Mouse (Mus musculus): ENCODE results near the gene Rps15. TPM values are rescaled to one million over a fixed set of nuclear protein-coding genes. Genes with fewer than 3 reads are reported as not detected.
A peak's percentile ranks its signal among the peaks of the same experiment; 100 is the strongest.

Rps15 gene
- polyA plus RNA-seq, 1 experiment from 2014 or later: 845 TPM

DNA sequence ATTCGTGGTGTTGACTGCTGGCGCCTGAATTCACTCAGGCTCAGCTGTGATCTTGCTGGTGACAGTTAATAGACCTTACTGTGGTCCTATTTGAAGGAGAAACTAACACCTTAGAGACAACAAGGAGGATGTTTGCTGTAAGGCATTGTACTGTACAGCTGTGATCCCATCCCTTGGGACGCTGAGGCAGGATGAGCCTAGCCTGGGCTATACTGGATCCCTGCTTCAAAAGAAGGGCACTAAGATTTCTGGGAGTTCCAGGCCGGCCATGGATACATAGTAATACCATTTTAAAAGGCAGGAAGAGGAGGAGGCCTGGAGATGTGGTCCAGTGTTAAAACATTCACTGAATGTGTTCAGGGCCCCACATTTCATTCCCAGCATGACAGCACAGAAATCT lies 41.7 kb upstream of the Rps15 start:
- no peak overlapping the region for H3K27ac ChIP-seq (ENCODE audit: low read depth, low read length)
- ATAC-seq (ENCODE audit: low FRiP score): no peak
- no peak overlapping the region for H3K4me3 ChIP-seq (ENCODE audit: low read depth, low read length)
- no peaks in the 10 kb centered on the region for H3K27me3 ChIP-seq (ENCODE audit: control insufficient read depth, insufficient read depth, low read length)
- H3K4me1 ChIP-seq (ENCODE audit: control insufficient read depth, insufficient read depth, low read length): peaks cover 8% of the 10 kb centered on the region; the same call in 1 of the 2 replicates
- H3K9ac ChIP-seq (ENCODE audit: low read length): no peak overlapping the region
- no peak for DNase-seq (ENCODE audit: low spot score, missing footprints)
- peaks cover 5% of the 10 kb centered on the region for H3K36me3 ChIP-seq (ENCODE audit: control insufficient read depth, insufficient read depth, low read length)
- no peaks in the 10 kb centered on the region for H3K9me3 ChIP-seq (ENCODE audit: control insufficient read depth, low read length)
- peak overlapping the region; percentile 63 for H3K4me2 ChIP-seq
- WGBS: 92% methylated on average over 4 of the region's 4 CpGs

DNA sequence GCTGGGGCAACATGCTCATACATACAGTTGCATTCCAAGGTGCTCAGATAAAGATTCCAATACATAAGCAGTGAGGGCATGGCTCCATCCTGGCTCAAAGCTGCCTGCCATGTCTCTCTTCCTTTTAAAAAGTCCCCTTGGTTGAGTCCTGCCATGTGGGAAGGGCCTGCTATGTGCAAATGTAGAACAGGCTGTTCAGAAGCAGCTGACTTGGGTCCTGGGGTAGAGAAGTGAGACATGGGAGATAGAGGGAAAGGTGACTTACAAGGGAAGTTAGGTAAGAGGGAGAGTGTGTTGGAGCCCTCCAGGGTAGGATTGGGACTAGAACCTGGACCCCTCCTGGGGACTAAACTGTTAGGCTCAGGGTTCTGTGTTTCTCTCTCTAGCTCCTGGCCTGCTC lies 40.2 kb upstream of the Rps15 start:
- Histone ChIP-seq H3K27ac (ENCODE audit: low read depth, low read length) (no peak overlapping the region), H3K9ac (ENCODE audit: low read length) (no peak overlapping the region), H3K27me3 (ENCODE audit: control insufficient read depth, insufficient read depth, low read length) (no peaks in the 10 kb centered on the region), H3K9me3 (ENCODE audit: control insufficient read depth, low read length) (no peaks in the 10 kb centered on the region), H3K4me1 (ENCODE audit: control insufficient read depth, insufficient read depth, low read length) (peaks cover 11% of the 10 kb centered on the region), H3K36me3 (ENCODE audit: control insufficient read depth, insufficient read depth, low read length) (peaks cover 5% of the 10 kb centered on the region), H3K4me2 (no peak overlapping the region), H3K4me3 (ENCODE audit: low read depth, low read length) (no peak overlapping the region)
- no peak for DNase-seq (ENCODE audit: low spot score, missing footprints)
- ATAC-seq (ENCODE audit: low FRiP score): no peak

DNA sequence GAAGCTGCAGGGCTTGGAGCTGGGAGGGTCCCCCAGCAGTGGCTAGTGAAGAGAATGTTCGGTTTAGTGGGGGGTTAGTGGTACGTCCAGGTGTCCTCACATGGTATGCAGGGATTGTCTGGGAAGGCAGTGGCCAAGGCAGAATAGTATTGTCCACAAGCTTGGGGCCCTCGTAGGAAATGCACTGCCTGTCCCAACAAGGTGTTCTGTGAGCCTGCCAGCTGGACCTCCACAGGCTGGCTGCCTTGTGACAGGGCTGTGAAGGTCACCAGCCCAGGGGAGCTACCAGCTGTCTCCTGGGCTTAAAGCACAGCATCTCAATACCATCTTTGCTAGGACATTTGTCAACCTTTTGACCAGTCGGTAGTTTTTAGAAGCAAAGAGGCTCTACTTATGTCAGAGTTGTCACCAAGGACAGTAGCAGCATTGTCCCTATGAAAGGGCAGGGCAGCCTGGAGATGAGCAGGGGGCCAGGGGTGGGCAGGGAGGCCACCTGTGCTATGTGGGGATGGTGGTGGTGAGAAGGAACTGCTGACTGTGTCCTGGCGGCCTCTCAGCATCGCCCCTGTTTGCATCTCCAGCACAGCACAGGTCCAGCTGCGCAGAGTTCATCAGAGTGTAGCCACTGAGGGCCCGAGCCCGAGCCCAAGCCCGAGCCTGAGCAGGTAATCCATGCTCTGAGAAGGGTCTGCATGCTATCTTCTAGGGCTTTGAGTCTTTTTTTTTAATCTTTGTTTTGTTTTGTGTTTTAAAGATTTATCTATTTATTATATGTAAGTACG lies 39.6 kb upstream of the Rps15 start:
- Histone ChIP-seq H3K4me2 (no peak overlapping the region), H3K36me3 (ENCODE audit: control insufficient read depth, insufficient read depth, low read length) (peaks cover 7% of the 10 kb centered on the region), H3K27ac (ENCODE audit: low read depth, low read length) (no peak overlapping the region), H3K4me3 (ENCODE audit: low read depth, low read length) (no peak overlapping the region), H3K9ac (ENCODE audit: low read length) (no peak overlapping the region), H3K4me1 (ENCODE audit: control insufficient read depth, insufficient read depth, low read length) (peaks cover 11% of the 10 kb centered on the region), H3K27me3 (ENCODE audit: control insufficient read depth, insufficient read depth, low read length) (no peaks in the 10 kb centered on the region), H3K9me3 (ENCODE audit: control insufficient read depth, low read length) (no peaks in the 10 kb centered on the region)
- DNase-seq (ENCODE audit: low spot score, missing footprints): no peak
- no peak for ATAC-seq (ENCODE audit: low FRiP score)
- WGBS: 91% methylated on average over 11 of the region's 11 CpGs

DNA sequence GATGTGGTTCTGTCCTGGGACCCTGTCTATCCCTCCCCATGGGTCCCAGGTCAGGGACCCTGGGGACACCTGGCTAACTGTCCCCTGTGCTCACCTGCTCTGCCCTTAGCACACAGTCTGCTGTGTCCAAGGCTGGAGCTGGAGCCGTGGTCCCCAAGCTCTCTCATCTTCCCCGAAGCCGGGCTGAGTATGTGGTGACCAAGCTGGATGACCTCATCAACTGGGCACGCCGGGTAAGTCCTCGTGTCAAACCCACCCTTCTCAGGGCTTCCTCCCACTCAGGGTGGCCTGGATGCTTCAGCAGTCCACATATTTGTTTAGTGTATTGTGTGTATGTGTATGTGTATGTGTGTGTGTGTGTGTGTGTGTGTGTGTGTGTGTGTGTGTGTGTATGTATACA lies 38.7 kb upstream of the Rps15 start:
- Histone ChIP-seq H3K4me2 (no peak overlapping the region), H3K4me3 (ENCODE audit: low read depth, low read length) (no peak overlapping the region), H3K9ac (ENCODE audit: low read length) (no peak overlapping the region), H3K9me3 (ENCODE audit: control insufficient read depth, low read length) (no peaks in the 10 kb centered on the region), H3K4me1 (ENCODE audit: control insufficient read depth, insufficient read depth, low read length) (peaks cover 11% of the 10 kb centered on the region), H3K27me3 (ENCODE audit: control insufficient read depth, insufficient read depth, low read length) (no peaks in the 10 kb centered on the region), H3K36me3 (ENCODE audit: control insufficient read depth, insufficient read depth, low read length) (peaks cover 9% of the 10 kb centered on the region), H3K27ac (ENCODE audit: low read depth, low read length) (no peak overlapping the region)
- WGBS: 91% methylated on average over 6 of the region's 6 CpGs
- no peak for ATAC-seq (ENCODE audit: low FRiP score)
- no peak for DNase-seq (ENCODE audit: low spot score, missing footprints)

DNA sequence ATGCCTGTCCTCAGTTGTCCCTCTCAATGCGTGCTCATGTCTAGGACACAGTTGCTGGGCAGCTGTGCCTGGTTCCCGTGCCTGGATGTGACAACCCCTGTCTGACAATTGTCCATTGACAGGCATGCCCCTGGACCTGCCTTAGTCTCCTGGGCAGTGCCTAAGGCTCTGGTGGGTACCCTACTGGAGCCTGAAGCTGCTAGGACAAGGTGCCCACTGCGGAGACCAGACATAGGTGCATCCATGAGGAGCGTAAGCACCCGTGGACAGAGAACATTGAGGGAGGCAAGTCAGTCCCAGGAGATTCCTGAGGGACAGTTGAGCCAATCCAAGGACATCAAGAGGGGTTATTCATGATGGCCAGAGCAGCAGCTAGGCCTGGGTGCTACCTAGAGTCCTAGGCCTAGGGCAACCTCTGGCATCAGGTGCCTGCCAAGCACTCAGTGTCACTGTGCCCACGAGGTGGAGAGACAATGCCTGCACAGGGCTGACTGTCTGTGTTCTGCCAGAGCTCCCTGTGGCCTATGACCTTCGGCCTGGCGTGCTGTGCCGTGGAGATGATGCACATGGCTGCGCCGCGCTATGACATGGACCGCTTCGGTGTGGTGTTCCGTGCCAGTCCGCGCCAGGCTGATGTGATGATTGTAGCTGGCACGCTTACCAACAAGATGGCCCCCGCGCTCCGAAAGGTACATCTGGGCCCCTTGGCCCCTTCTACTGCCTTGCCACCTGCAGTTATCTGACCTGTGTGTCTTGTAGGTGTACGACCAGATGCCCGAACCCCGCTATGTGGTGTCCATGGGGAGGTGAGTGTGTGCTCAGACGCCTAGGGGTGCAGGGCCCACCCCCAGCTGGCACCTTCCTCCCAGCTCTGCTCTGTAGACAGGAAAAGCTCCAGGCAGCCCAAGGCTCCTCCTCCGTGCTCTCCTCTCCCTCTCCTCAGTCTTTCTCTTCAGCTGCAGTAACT lies 37.6 kb upstream of the Rps15 start:
- ATAC-seq (ENCODE audit: low FRiP score): no peak

DNA sequence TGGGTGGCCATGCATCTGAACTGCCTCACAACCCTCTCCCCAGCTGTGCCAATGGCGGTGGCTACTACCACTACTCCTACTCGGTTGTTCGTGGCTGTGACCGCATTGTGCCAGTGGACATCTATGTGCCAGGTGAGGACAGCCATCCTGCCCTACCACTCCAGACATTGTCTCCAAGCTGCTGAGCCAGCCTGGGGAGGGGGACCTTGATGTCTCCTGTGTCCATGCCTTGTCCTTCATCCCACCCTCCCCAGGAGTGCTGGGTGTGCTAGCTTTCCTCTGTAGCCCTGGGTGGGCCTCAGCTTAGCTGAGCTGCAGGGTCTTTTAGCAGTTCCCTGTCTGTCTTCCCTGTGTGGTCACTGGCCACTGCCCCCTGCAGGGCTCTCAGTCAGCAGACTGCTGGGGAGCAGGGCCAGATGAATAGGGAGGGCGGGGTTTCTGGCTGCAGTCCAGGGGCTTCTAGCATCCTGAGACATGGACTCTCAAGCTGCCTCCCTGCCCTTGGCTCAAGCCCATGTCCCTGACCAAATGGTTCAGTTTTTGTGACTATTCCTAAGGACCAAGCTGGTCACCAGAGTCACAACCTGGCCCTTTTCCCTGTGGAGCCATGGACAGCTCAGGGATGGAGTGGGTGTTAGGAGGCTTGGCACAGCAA lies 36.2 kb upstream of the Rps15 start:
- Histone ChIP-seq H3K36me3 (ENCODE audit: control insufficient read depth, insufficient read depth, low read length) (peaks cover 9% of the 10 kb centered on the region), H3K4me2 (no peak overlapping the region), H3K9me3 (ENCODE audit: control insufficient read depth, low read length) (no peaks in the 10 kb centered on the region), H3K9ac (ENCODE audit: low read length) (no peak overlapping the region), H3K27ac (ENCODE audit: low read depth, low read length) (no peak overlapping the region), H3K27me3 (ENCODE audit: control insufficient read depth, insufficient read depth, low read length) (no peaks in the 10 kb centered on the region), H3K4me1 (ENCODE audit: control insufficient read depth, insufficient read depth, low read length) (peaks cover 23% of the 10 kb centered on the region), H3K4me3 (ENCODE audit: low read depth, low read length) (no peak overlapping the region)
- 84% methylated on average over 5 of the region's 5 CpGs for WGBS
- DNase-seq (ENCODE audit: low spot score, missing footprints) (no peak), ATAC-seq (ENCODE audit: low FRiP score) (no peak)

More for the DNA sequence above, 37.6 kb upstream of the Rps15 start:
- no peak overlapping the region for H3K9ac ChIP-seq (ENCODE audit: low read length)
- H3K36me3 ChIP-seq (ENCODE audit: control insufficient read depth, insufficient read depth, low read length): peaks cover 9% of the 10 kb centered on the region
- H3K4me3 ChIP-seq (ENCODE audit: low read depth, low read length): no peak overlapping the region
- DNase-seq (ENCODE audit: low spot score, missing footprints): no peak
- H3K27ac ChIP-seq (ENCODE audit: low read depth, low read length): no peak overlapping the region
- no peak overlapping the region for H3K4me2 ChIP-seq
- H3K27me3 ChIP-seq (ENCODE audit: control insufficient read depth, insufficient read depth, low read length): no peaks in the 10 kb centered on the region
- no peaks in the 10 kb centered on the region for H3K9me3 ChIP-seq (ENCODE audit: control insufficient read depth, low read length)
- H3K4me1 ChIP-seq (ENCODE audit: control insufficient read depth, insufficient read depth, low read length): peaks cover 19% of the 10 kb centered on the region
- 97% methylated on average over 26 of the region's 26 CpGs for WGBS

DNA sequence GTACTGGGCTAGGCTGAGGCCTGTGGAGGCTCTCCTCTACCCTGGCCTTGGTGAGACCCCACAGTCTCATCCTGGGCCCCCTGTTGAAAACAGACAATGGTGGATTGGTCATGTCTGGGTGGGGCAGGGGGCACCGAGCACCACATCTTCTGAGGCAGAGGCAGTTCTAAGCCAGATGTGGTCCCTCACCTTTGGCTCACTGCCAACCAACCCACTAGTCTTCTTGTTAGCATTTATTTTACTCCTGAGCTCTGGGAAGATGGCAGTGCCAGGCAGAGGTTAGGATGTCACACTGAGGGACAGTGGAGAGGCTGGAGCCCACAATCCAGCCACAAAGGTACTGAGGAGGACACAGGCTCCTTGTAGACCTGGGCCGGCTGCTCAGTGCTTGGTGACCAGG lies 34.3 kb upstream of the Rps15 start:
- 91% methylated on average over 2 of the region's 2 CpGs for WGBS
- Histone ChIP-seq H3K4me3 (ENCODE audit: low read depth, low read length) (no peak overlapping the region), H3K36me3 (ENCODE audit: control insufficient read depth, insufficient read depth, low read length) (peaks cover 9% of the 10 kb centered on the region), H3K27ac (ENCODE audit: low read depth, low read length) (no peak overlapping the region), H3K27me3 (ENCODE audit: control insufficient read depth, insufficient read depth, low read length) (no peaks in the 10 kb centered on the region), H3K4me1 (ENCODE audit: control insufficient read depth, insufficient read depth, low read length) (peaks cover 30% of the 10 kb centered on the region), H3K9me3 (ENCODE audit: control insufficient read depth, low read length) (no peaks in the 10 kb centered on the region), H3K9ac (ENCODE audit: low read length) (no peak overlapping the region), H3K4me2 (no peak overlapping the region)
- ATAC-seq (ENCODE audit: low FRiP score) (no peak), DNase-seq (ENCODE audit: low spot score, missing footprints) (no peak)

DNA sequence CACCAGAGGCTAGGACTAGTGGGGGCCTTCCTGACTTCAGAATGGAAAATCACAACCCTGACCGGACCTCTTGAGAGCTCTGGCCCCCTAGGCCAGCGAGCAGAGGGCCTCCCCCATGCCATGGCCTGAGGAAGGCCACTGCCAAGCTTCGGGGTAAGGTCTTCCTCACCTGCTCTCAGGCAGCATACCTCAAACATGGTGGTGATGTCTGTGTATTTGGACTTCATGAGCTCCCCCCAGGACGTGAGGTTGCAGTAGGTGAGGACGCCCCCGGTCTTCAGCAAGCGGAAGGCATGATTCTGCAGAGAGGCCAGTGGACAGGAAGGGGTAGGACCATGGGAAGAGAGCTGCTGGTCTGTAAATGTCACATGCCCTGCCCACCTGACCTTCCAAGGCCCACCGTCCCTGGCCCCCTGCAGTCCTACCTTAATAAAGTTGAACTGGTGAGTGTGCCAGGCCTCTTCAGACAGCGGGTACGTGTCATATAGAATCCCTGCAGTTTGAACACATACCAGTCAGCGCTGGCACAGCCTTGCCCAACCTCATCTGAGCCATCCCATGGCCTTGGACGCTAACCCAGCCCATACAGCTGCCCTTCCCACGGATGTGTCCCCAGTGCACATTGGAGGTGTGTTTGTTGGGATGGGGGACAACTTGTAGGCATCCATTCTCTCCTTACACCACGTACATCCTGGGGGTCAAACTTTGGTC lies 33.3 kb upstream of the Rps15 start:
- 92% methylated on average over 14 of the region's 14 CpGs for WGBS

More for the DNA sequence above, 33.3 kb upstream of the Rps15 start:
- no peak overlapping the region for H3K9ac ChIP-seq (ENCODE audit: low read length)
- H3K9me3 ChIP-seq (ENCODE audit: control insufficient read depth, low read length): no peaks in the 10 kb centered on the region
- H3K27ac ChIP-seq (ENCODE audit: low read depth, low read length): no peak overlapping the region
- H3K4me3 ChIP-seq (ENCODE audit: low read depth, low read length): no peak overlapping the region
- H3K4me2 ChIP-seq: no peak overlapping the region
- ATAC-seq (ENCODE audit: low FRiP score): no peak
- DNase-seq (ENCODE audit: low spot score, missing footprints): no peak
- peaks cover 30% of the 10 kb centered on the region for H3K4me1 ChIP-seq (ENCODE audit: control insufficient read depth, insufficient read depth, low read length)
- no peaks in the 10 kb centered on the region for H3K27me3 ChIP-seq (ENCODE audit: control insufficient read depth, insufficient read depth, low read length)
- peaks cover 9% of the 10 kb centered on the region for H3K36me3 ChIP-seq (ENCODE audit: control insufficient read depth, insufficient read depth, low read length)

Data from midbrain, embryonic 11.5 days (tissue).